8 mouse cellular contexts compared by ENCODE assay signal in the genomic region with DNA sequence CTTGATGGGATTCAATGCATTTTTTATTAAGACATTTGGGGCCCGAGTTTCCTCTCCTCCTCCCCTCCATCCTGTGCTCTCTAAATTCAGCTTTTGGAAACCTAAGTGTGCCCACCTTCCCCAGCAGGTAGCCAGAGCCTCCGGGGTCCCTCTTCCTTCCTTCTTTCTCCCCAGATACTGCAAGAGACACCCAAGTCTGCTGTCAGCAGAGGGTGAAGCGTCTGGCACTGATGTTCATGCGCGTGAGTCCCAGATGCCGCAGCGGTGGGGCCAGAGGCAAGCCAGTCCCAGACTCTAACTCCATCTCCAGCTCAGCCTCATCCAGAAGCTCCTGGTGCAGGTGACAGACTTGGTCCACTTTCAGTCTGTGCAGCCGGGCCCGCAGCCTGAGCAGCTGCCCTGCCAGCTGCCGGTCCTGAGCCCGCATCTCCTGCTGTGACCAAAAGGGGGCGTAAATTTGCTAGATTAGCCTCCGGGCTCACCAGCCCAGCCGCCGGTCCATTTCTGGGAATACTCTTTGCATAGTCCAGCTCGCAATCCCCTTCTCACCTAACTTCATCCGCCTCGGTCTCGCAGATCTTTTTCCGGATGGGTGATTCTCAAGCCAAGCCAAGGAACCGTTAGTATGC. TPM values are rescaled to one million over a fixed set of nuclear protein-coding genes. Genes with fewer than 3 reads are reported as not detected.
DNase-seq lines count a peak whose midpoint lies in the region; ATAC-seq lines count a peak whose summit lies in the region.

No protein-coding gene starts in this region.

- 27% methylated on average over 21 of the region's 21 CpGs for WGBS in forebrain, embryonic 13.5 days

- H3K4me3 ChIP-seq in forebrain, embryonic 13.5 days: 0 out of 2 replicates have a peak overlapping the region, but pooled peaks have one; percentile 3

- H3K27ac ChIP-seq in forebrain, embryonic 13.5 days: no peak overlapping the region

- H3K4me1 ChIP-seq in forebrain, embryonic 13.5 days: peaks cover 7% of the 10 kb centered on the region; the same call in 1 of the 2 replicates

- DNase-seq in CD4-positive helper T cell, adult 2 months (ENCODE audit: low read depth, low spot score): peak; percentile 74
- DNase-seq in adrenal gland, postnatal 25 days: peak; percentile 79
- DNase-seq in heart, postnatal 4 days: peak; percentile 81
- peak; percentile 53 to 61 for DNase-seq in layer of hippocampus, postnatal 14 days (ENCODE audit: low spot score in 2 of 2)
- peak; percentile 81 for DNase-seq in lung, postnatal 36 days
- peak; percentile 92 for DNase-seq in retina, embryonic 14.5 days (ENCODE audit: low spot score)
- DNase-seq in thymus, postnatal 36 days: peak; percentile 86

- ATAC-seq in forebrain, embryonic 13.5 days: no peak

- H3K9me3 ChIP-seq in forebrain, embryonic 13.5 days (replicated peaks): no peaks in the 10 kb centered on the region

- no peaks in the 10 kb centered on the region for H3K27me3 ChIP-seq in forebrain, embryonic 13.5 days

- peak overlapping the region; percentile 24 for H3K4me2 ChIP-seq in forebrain, embryonic 13.5 days

- H3K9ac ChIP-seq in forebrain, embryonic 13.5 days: peak overlapping the region; percentile 21

- no peaks in the 10 kb centered on the region for H3K36me3 ChIP-seq in forebrain, embryonic 13.5 days (ENCODE audit: poor library complexity, severe bottlenecking)

RNA-seq across cellular contexts. Expression of gene Fam167b, which starts 1.4 kb away (rescaled TPM):
- total RNA-seq in adrenal gland, postnatal 25 days (2021): 33.5 and 35.2 TPM in 2 replicates
- polyA plus RNA-seq in forebrain, embryonic 13.5 days (2015; fragmentation: Nextera tagmentation; extraction: Ambion mirVana): 0.31 and 0.68 TPM in 2 replicates
- 1 to 10 TPM; 1.5 TPM for total RNA-seq in heart, postnatal 4 days (2021)
- under 1 TPM in 1 of 2 experiments, not detected in 1; 0.37 TPM for total RNA-seq in layer of hippocampus, postnatal 14 days (2021)

RNA-seq across cellular contexts. Expression of gene Lck, which starts 3.5 kb away (rescaled TPM):
- total RNA-seq in adrenal gland, postnatal 25 days (2021): 3.7 and 4.3 TPM in 2 replicates
- 7.6 and 9.2 TPM in 2 replicates for polyA plus RNA-seq in forebrain, embryonic 13.5 days (2015; fragmentation: Nextera tagmentation; extraction: Ambion mirVana)
- under 1 TPM; 0.86 to 0.91 TPM for total RNA-seq in heart, postnatal 4 days (2021)
- 1 to 10 TPM; 4.0 to 4.4 TPM for total RNA-seq in layer of hippocampus, postnatal 14 days (2021)

RNA-seq across cellular contexts. Expression of gene Eif3i, which starts 23.5 kb away (rescaled TPM):
- 167 and 171 TPM in 2 replicates for total RNA-seq in adrenal gland, postnatal 25 days (2021)
- 251 and 261 TPM in 2 replicates for polyA plus RNA-seq in forebrain, embryonic 13.5 days (2015; fragmentation: Nextera tagmentation; extraction: Ambion mirVana)
- total RNA-seq in heart, postnatal 4 days (2021): 100 to 1,000 TPM; 146 to 160 TPM
- total RNA-seq in layer of hippocampus, postnatal 14 days (2021): 100 to 1,000 TPM; 121 to 128 TPM

RNA-seq across cellular contexts. Expression of gene Tmem234, which starts 23.5 kb away (rescaled TPM):
- 96.3 and 111 TPM in 2 replicates for total RNA-seq in adrenal gland, postnatal 25 days (2021)
- 186 and 193 TPM in 2 replicates for polyA plus RNA-seq in forebrain, embryonic 13.5 days (2015; fragmentation: Nextera tagmentation; extraction: Ambion mirVana)
- 10 to 100 TPM; 64.8 to 72.1 TPM for total RNA-seq in heart, postnatal 4 days (2021)
- 10 to 100 TPM; 86.1 to 90.9 TPM for total RNA-seq in layer of hippocampus, postnatal 14 days (2021)

RNA-seq across cellular contexts. Expression of gene Hdac1, which starts 34.5 kb away (rescaled TPM):
- total RNA-seq in adrenal gland, postnatal 25 days (2021): 48.0 and 54.5 TPM in 2 replicates
- 189 and 191 TPM in 2 replicates for polyA plus RNA-seq in forebrain, embryonic 13.5 days (2015; fragmentation: Nextera tagmentation; extraction: Ambion mirVana)
- total RNA-seq in heart, postnatal 4 days (2021): 10 to 100 TPM; 45.0 to 46.4 TPM
- 10 to 100 TPM; 36.4 to 44.6 TPM for total RNA-seq in layer of hippocampus, postnatal 14 days (2021)

Comparison
In these comparisons a context has a peak if more than half of its experiments do, and no peak if none do; other contexts are left out.
1. RNA of gene Fam167b, which starts 1.4 kb away (total RNA-seq): 33.5 to 35.2 TPM in adrenal gland, postnatal 25 days; 1.5 TPM in heart, postnatal 4 days and 0.37 TPM in layer of hippocampus, postnatal 14 days; every median in the first group is over 10 times any median in the second.
2. Peak in every context shown above with its lines, with median percentiles within 50 percentile points of each other: DNase-seq.